Mouse (Mus musculus): ENCODE measurements around the gene Slc7a14. TPM values are rescaled to one million over a fixed set of nuclear protein-coding genes. Genes with fewer than 3 reads are reported as not detected.
"Not testable (repeated sequence)": the region's sequence is repeated elsewhere in the genome, so short reads cannot be mapped to it uniquely, and the experiment has no call there.

Gene Slc7a14
- total RNA-seq, 2 experiments from 2014 or later = 0.03 to 0.05 TPM

DNA sequence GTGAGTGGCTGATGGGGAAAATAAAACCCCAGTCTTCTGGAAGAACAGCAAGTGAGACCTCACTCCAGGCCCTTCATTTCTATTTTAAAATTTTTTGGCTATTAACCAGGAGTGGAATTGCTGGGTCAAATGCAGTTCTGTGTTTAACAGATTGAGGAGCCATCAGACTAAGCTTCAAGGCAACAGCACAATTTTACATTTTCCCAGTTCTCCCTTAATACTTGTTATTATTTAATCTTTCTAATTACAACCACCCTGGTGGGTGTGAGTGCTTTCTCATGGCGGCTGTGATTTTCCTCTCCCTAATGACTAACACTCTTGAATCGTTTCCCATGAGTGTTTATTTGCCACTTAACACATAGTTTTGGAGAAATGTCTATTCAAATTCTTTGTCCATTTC, 29.1 kb downstream of the Slc7a14 start:
- TF ChIP-seq CTCF (IDR thresholded peaks at IDR 0.05) = no peak
- Histone ChIP-seq H3K27ac (no peak overlapping the region), H3K4me3 (no peak overlapping the region)
- no peak for DNase-seq
- intact Hi-C loops (cut with DNase I) = no loop called here

DNA sequence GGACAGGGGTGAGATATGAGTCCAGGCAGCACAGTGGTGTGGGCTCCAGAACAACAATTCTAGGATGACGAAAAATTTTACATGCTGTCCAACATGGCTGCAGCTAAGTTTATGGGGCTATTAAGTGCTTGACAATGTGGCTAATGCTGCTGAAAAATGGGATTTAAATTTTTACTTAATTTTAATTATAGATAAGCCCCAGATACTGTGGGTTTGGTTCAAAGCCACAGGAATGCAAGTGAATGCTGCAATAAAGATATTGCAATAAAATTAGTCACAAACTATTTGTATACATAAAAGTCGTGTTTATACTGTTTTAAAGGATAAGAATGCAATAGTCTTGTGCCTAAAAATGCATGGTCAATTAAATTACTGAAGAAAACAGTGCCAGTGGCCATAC, 35.3 kb downstream of the Slc7a14 start:
- no peak for TF ChIP-seq CTCF (IDR thresholded peaks at IDR 0.05)
- no peak overlapping the region for H3K4me3 ChIP-seq
- H3K27ac ChIP-seq = no peak overlapping the region
- intact Hi-C loops (cut with DNase I) = no loop called here
- DNase-seq = no peak

DNA sequence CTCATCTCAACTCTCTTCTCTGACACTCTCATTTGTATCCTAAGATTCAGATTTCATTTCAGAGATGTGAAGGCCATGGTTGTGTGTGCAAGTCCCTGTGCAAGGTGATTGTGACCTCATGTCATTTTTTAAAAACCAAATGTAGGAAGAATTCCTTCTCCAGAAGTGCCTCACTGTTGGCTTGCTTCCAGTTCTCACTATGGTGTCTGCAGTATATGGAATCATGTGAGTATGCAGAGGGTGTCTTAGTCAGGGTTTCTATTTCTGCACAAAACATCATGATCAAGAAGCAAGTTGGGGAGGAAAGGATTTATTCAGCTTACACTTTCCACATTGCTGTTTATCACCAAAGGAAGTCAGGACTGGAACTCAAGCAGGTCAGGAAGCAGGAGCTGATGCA, 36.9 kb downstream of the Slc7a14 start:
- H3K27ac ChIP-seq; DNase-seq; H3K4me3 ChIP-seq; intact Hi-C loops (cut with DNase I): not testable (repeated sequence)

DNA sequence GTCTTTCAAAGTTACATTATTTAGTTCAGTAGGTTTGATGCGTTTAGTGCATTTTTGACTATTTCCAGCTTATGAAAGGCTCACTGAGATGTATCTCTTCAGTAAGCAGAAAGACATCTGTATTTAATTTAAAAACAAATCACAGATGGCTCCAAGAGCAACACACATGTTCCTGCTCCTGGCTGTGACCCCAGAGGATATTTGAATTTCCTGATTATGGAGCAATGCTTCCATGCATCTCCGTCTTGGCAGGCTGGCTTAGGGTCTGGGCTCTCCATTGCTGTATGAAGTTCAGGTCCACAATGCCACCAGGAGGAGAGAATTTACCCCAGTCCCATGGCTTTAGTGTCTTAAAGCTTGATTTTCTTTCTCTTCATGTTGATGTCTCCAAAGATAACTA, 37.5 kb downstream of the Slc7a14 start:
- H3K4me3 ChIP-seq = no peak overlapping the region
- TF ChIP-seq CTCF (IDR thresholded peaks at IDR 0.05) = no peak
- H3K27ac ChIP-seq = no peak overlapping the region
- intact Hi-C loops (cut with DNase I) = no loop called here
- DNase-seq = no peak

DNA sequence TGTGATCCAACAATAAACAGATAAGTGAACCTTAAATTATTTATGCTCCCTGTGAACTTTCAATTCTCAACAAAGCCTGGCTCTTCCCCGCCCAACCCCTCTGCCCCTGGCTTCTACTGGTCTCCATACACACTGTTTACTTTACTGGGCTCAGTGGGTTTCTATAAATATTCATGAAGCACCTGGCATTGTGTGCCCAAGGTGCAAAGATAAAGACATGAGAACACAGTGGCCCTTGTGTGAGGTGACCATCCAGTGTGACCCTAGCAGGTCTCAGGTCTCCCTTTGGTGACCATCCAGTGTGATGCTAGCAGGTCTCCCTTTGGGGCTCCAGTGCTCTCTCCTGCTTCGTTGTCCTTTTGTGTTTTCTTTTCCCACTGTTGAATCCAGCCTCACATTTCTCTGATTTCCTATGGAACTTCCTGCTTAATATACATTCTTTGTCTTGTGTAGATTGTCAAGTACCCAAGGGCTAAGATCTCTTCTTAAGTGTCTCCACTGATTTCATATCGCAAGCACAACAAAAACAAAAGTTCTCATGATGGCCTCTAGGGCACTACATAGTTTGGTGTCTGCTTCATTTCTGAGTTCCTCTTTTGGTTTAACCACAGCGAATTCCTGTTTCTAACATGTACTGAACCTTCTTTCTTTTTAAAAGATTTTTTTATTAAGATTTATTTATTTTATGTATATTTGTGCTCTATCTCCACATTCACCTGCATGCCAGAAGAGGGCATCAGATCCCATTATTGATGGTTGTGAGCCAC, 40.4 kb downstream of the Slc7a14 start:
- Histone ChIP-seq H3K27ac (no peak overlapping the region), H3K4me3 (no peak overlapping the region)
- TF ChIP-seq CTCF (IDR thresholded peaks at IDR 0.05) = no peak
- intact Hi-C loops (cut with DNase I) = no loop called here
- DNase-seq = no peak

DNA sequence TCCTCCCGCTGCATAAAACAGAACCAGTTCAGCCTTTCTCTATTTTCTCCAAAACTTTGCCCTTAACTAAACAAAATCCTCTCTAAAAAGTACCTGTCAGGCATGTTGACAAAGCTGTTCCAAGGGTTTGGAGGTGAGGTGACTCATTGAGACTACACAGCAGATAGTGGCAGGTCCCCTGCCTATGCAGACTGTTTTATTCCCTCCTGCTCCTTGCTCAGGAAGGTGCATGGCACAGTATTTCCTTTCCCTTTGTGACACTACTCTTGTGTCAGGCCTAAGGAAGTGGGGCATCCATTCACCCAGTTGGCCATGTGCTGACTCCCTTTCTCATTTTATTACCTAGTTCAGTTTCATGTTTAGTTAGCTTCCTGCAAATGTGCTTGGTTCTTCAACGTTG, 42.3 kb downstream of the Slc7a14 start:
- Histone ChIP-seq H3K4me3 (no peak overlapping the region), H3K27ac (no peak overlapping the region)
- intact Hi-C loops (cut with DNase I) = no loop called here
- TF ChIP-seq CTCF (IDR thresholded peaks at IDR 0.05) = no peak
- no peak for DNase-seq

DNA sequence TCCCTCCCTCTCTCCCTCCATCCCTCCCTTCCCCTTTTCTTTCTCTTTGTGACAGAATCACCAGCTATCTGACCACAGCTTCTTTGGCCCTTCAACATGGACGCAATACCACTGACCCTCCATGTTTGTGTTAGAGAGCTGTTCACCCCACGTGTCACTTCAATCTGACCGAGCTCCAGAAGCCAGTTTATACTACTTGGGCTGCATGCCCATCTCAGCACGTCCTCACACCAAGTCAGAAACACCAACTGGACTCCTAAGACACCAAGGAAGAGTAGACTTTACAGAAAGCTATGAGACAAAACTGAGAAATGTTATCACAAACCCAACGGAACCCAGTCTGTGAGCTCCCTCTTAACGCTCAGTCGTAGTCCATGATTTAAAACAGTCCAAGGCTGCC, 43.2 kb downstream of the Slc7a14 start:
- no peak overlapping the region for H3K27ac ChIP-seq
- TF ChIP-seq CTCF (IDR thresholded peaks at IDR 0.05) = no peak
- intact Hi-C loops (cut with DNase I) = no loop called here

DNA sequence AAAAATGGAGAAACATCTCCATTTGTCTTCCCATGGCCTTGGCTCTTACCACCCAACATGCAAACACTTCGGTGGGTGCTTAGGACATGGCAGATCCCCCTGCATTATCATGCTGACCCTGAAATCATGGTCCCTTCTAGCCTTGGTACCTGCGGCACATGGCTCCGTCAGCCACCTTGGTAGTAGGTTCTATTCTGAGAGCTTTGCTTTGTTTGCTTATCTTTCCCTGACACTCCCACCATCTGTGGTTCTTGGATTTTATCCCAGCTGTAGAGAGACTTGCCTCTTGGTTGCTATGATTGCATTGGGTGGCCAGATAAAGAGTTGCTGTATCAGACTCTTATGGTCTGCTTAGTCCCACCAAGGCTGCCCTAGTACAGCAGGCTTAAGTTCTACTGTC, 46.6 kb downstream of the Slc7a14 start:
- H3K4me3 ChIP-seq = no peak overlapping the region
- intact Hi-C loops (cut with DNase I) = no loop called here
- TF ChIP-seq CTCF (IDR thresholded peaks at IDR 0.05) = no peak
- H3K27ac ChIP-seq = no peak overlapping the region
- no peak for DNase-seq

More for the DNA sequence above, 43.2 kb downstream of the Slc7a14 start:
- H3K4me3 ChIP-seq = no peak overlapping the region
- DNase-seq = no peak

DNA sequence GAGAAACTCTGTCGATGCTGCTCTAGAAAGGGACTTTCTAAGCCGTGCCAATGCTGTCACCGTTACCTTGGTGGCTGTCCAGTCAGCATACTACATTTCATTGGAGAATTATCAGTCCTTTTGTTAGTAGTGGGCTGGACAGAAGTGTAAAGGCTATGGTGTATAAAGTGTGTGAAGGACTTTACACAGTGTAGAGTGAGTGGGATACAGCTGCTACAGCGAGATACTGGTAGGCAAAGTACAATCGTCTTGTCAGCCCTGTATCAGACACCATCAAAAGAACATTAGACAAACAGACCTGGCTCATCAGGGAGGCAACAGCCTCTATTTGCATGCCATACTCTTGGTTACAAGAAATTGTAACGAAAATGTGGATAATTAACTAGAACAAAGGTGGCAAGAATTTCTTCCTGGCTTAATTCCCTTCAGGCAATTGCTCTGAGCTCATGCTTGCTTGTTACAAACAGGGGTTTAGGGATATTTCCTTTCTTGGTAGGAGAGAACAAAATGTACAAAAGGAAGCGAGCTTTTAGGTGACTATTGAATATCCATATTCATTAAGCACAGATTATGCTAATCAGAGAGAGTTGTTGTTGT, 48.7 kb downstream of the Slc7a14 start:
- no peak overlapping the region for H3K27ac ChIP-seq
- intact Hi-C loops (cut with DNase I) = no loop called here
- no peak for DNase-seq
- TF ChIP-seq CTCF (IDR thresholded peaks at IDR 0.05) = no peak
- H3K4me3 ChIP-seq = no peak overlapping the region

DNA sequence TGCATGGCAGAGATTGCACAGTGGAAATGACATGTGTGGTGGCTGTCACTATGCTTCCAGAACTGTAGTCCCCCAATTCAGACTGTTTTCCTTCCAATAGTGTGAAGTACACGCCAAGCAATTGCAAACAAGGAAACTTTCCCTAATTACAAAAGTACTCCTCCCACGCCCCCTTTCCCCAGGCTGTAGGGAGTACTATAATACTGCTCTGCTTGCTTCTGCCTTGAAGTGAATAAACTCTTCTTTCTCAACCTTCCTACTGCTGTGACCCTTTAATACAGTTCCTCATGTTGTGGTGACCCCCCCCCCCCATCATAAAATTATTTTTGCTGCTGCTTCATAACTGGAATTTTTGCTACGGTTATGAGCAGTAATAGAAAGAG, 49.2 kb downstream of the Slc7a14 start:
- H3K27ac ChIP-seq = no peak overlapping the region
- DNase-seq = no peak
- TF ChIP-seq CTCF (IDR thresholded peaks at IDR 0.05) = no peak
- no peak overlapping the region for H3K4me3 ChIP-seq
- intact Hi-C loops (cut with DNase I) = no loop called here

DNA sequence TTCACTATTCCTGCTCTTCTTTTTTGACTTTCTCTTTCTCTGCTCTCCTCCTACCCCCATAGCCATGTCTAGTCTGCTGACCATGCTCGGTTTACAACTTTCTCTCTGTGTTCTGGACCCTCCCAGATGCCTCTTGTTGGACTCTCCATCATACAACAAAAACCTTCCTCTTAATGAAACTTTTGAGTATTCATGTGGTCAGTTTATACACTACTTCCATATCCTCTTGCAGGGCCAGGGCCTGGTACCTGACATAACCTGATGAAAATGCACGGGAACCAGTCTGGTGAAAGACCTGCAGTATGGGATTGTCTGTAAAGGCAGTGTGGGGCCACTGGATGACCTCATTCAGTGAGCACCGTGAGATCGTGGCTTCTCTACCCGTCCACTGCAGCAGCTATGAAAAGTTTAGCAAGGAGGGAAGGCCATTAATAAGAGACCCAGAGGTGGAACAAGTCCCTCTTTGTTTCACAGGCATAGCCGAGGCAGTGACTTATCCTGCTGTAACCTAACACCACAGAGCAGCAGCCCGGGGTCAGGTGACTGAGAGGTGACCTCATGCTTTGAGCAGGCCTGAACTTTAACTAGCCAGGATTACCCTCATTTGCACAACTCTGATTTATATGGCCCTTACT, 49.7 kb downstream of the Slc7a14 start:
- peak; percentile 38 for DNase-seq
- intact Hi-C loops (cut with DNase I) = no loop called here
- Histone ChIP-seq H3K27ac (no peak overlapping the region), H3K4me3 (no peak overlapping the region)
- no peak for TF ChIP-seq CTCF (IDR thresholded peaks at IDR 0.05)

DNA sequence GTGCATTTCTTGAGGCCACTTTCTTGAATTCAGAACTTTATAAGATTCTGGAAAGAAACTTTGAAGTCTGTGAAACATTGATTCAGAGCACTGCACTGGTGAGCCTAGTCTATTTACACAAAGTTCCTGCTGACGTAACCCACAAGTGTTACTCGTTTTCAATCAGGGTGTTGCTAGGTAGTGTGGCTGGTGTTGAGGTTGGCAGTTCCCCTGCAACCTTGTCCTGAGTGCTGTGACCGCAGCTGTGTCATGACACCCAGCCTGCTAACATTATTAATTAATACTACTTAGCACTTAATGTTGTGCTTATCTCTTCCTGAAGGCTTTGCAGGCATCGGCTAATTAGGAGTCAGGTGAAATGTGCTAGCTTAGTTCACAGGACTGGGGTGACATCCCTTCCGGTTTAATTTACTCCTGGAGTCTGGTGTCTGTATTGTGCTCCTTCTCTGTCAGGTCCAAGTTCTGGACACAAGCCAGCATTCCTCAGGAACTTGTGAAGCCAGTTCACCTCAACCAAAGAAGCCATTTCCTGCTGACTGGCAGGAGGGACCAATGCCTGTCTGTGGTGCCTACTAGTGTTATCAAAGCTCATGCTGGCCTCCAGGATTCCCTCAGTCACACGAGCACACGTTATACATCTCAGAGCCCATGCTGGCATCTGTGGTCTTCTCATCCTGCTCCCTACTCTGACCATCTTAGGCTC, 50.5 kb downstream of the Slc7a14 start:
- Histone ChIP-seq H3K27ac (no peak overlapping the region), H3K4me3 (no peak overlapping the region)
- TF ChIP-seq CTCF (IDR thresholded peaks at IDR 0.05) = no peak
- DNase-seq = no peak
- intact Hi-C loops (cut with DNase I) = no loop called here

DNA sequence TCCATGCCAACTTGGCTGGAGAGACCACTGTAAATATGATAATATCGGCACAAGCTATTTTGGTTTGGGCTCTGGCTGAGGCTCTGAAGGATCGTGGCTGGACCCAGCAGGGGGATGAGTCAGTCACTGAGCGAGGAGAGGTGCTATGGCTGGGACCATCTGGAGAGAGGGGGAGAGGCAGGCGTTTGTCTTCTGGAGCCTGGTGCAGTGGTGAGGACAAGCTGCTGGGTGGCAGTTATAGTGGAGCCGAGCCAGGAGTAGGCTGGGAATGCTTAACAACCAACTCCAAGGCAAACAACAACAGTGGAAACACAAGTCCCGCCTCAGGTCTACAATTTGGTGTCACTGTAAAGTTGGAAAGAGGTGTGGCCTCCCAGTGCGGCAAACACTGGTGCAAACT, 55.8 kb downstream of the Slc7a14 start:
- TF ChIP-seq CTCF (IDR thresholded peaks at IDR 0.05) = no peak
- no peak for DNase-seq
- intact Hi-C loops (cut with DNase I) = no loop called here
- Histone ChIP-seq H3K27ac (no peak overlapping the region), H3K4me3 (no peak overlapping the region)

Data from gastrocnemius, adult 2 months (tissue).